ENCODE assay signal across 8 mouse cellular contexts in the genomic region with DNA sequence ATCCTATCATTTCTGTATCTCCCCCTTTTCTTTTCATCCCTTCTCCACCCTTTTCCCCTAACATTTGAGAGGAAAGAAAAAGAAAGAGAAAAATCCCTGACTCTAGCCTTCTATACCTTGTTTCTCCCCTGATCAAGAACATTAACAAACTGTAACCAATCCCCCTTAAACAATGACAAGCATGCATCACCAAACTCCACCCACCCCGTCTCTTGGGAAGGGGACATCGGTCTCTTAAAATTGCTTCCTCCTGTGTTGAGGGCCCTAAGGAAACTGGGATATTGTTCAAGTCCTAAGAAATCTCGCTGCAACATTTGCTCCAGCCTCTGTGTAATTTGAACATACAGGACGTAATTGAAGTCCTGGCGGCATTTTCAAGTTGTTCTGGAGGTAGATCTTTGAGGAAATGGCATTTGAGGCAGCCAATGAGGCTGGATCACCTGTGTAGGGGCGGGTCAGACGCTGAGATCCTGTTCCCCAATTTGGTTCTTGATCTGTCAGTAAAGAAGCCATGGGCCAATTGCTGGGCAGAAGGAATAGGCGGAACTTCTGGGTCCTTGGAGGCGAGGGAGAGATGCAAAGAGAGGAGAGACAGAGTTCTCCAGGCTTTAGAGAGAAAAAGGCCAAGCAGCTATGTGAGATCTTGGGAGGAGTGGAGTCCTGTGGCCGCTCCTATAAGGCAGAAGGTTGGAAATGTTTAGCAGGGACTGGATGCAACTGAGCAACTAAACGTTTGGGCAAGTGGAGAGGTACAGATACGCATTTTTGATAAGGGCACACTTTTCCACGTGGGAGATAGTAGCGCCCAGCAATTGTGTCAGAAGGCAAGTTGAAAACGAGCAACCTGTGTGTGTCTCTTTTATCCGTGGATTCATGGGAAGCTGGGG. TPM values are rescaled to one million over a fixed set of nuclear protein-coding genes. Genes with fewer than 3 reads are reported as not detected.
DNase-seq lines count a peak whose midpoint lies in the region; ATAC-seq and TF ChIP-seq lines count a peak whose summit lies in the region.

No protein-coding gene starts in this region.

- H3K27me3 ChIP-seq in intestine, embryonic 15.5 days (replicated peaks): no peaks in the 10 kb centered on the region

- no peaks in the 10 kb centered on the region for H3K9me3 ChIP-seq in intestine, embryonic 15.5 days

- intact Hi-C loops in gastrocnemius, adult 2 months (cut with DNase I): no loop called here
- intact Hi-C loops in left cerebral cortex, postnatal 14 days (cut with DNase I): loop anchor here (5.0 kb wide), 1 partner anchor 38 kb away; no protein-coding TSS in a partner anchor

- WGBS in intestine, embryonic 15.5 days: 1% methylated on average over 16 of the region's 16 CpGs

- TF ChIP-seq CTCF in gastrocnemius, adult 2 months (IDR thresholded peaks at IDR 0.05): no peak

- ATAC-seq in intestine, embryonic 15.5 days: peak; percentile 94
- ATAC-seq in megakaryocyte progenitor cell, adult 5-6 weeks (replicated peaks; ENCODE audit: poor library complexity): peak; percentile 83

- DNase-seq in gastrocnemius, adult 2 months: peak; percentile 65
- no peak for DNase-seq in gastrocnemius, postnatal 4 days (ENCODE audit: low spot score in 2 of 2)
- DNase-seq in embryo, embryonic 11 days: peak; percentile 89
- peak; percentile 70 for DNase-seq in gonadal fat pad, adult 2 months (ENCODE audit: low read depth)
- DNase-seq in left cerebral cortex, postnatal 14 days (ENCODE audit: low spot score in 2 of 2): peak; percentile 89 to 93
- DNase-seq in skeletal muscle tissue, adult 2 months (ENCODE audit: low read depth, low spot score): peak; percentile 51

- peak overlapping the region; percentile 46 for H3K4me3 ChIP-seq in gastrocnemius, adult 2 months
- H3K4me3 ChIP-seq in intestine, embryonic 15.5 days (replicated peaks): peak overlapping the region; percentile 42

- no peaks in the 10 kb centered on the region for H3K36me3 ChIP-seq in intestine, embryonic 15.5 days

- H3K9ac ChIP-seq in intestine, embryonic 15.5 days: peak overlapping the region; percentile 46

- H3K4me2 ChIP-seq in intestine, embryonic 15.5 days (replicated peaks): peak overlapping the region; percentile 76

- H3K27ac ChIP-seq in gastrocnemius, adult 2 months: no peak overlapping the region
- no peak overlapping the region for H3K27ac ChIP-seq in intestine, embryonic 15.5 days

- peaks cover 5% of the 10 kb centered on the region for H3K4me1 ChIP-seq in intestine, embryonic 15.5 days (replicated peaks)

RNA-seq across cellular contexts. Expression of gene Fam213b, which starts 5.5 kb away (rescaled TPM):
- total RNA-seq in gastrocnemius, adult 2 months (2021): 100 to 1,000 TPM in 1 of 2 experiments, 10 to 100 TPM in 1; 67.9 to 100 TPM
- 100 to 1,000 TPM; 100 to 112 TPM for total RNA-seq in gastrocnemius, postnatal 4 days (2021)
- 54.8 and 120 TPM in 2 replicates for polyA plus RNA-seq in gonadal fat pad, adult 2 months (2012; rRNA removed)
- polyA plus RNA-seq in intestine, embryonic 15.5 days (2015; fragmentation: Nextera tagmentation; extraction: Ambion mirVana): 32.0 and 37.2 TPM in 2 replicates
- 10 to 100 TPM; 33.4 to 34.0 TPM for total RNA-seq in left cerebral cortex, postnatal 14 days (2021)
- total RNA-seq in megakaryocyte progenitor cell, adult 5-6 weeks (2015): 5.0 and 5.6 TPM in 2 replicates
- 1.8 and 5.6 TPM in 2 replicates for total RNA-seq in megakaryocyte progenitor cell, adult 5-6 weeks (2017)

RNA-seq across cellular contexts. Expression of gene Tnfrsf14, which starts 23.9 kb away (rescaled TPM):
- 1 to 10 TPM; 1.1 to 2.5 TPM for total RNA-seq in gastrocnemius, adult 2 months (2021)
- 1 to 10 TPM; 3.2 to 4.3 TPM for total RNA-seq in gastrocnemius, postnatal 4 days (2021)
- 16.2 and 18.6 TPM in 2 replicates for polyA plus RNA-seq in gonadal fat pad, adult 2 months (2012; rRNA removed)
- 3.0 and 3.6 TPM in 2 replicates for polyA plus RNA-seq in intestine, embryonic 15.5 days (2015; fragmentation: Nextera tagmentation; extraction: Ambion mirVana)
- 1 to 10 TPM; 1.3 to 1.6 TPM for total RNA-seq in left cerebral cortex, postnatal 14 days (2021)
- total RNA-seq in megakaryocyte progenitor cell, adult 5-6 weeks (2015): 68.4 and 89.8 TPM in 2 replicates
- total RNA-seq in megakaryocyte progenitor cell, adult 5-6 weeks (2017): 58.3 and 68.2 TPM in 2 replicates

RNA-seq across cellular contexts. Expression of gene Mmel1, which starts 35.0 kb away (rescaled TPM):
- not detected for total RNA-seq in gastrocnemius, adult 2 months (2021)
- under 1 TPM; 0.34 to 0.62 TPM for total RNA-seq in gastrocnemius, postnatal 4 days (2021)
- polyA plus RNA-seq in gonadal fat pad, adult 2 months (2012; rRNA removed): 0.32 and 0.56 TPM in 2 replicates
- 0.20 and 0.34 TPM in 2 replicates for polyA plus RNA-seq in intestine, embryonic 15.5 days (2015; fragmentation: Nextera tagmentation; extraction: Ambion mirVana)
- total RNA-seq in left cerebral cortex, postnatal 14 days (2021): under 1 TPM; 0.24 to 0.30 TPM
- total RNA-seq in megakaryocyte progenitor cell, adult 5-6 weeks (2015): not detected in 2 replicates
- total RNA-seq in megakaryocyte progenitor cell, adult 5-6 weeks (2017): not detected in 2 replicates

RNA-seq across cellular contexts. Expression of gene Hes5, which starts 56.3 kb away (rescaled TPM):
- not detected for total RNA-seq in gastrocnemius, adult 2 months (2021)
- under 1 TPM; 0.49 to 0.67 TPM for total RNA-seq in gastrocnemius, postnatal 4 days (2021)
- 0.32 and 0.69 TPM in 2 replicates for polyA plus RNA-seq in gonadal fat pad, adult 2 months (2012; rRNA removed)
- 1.8 and 2.5 TPM in 2 replicates for polyA plus RNA-seq in intestine, embryonic 15.5 days (2015; fragmentation: Nextera tagmentation; extraction: Ambion mirVana)
- total RNA-seq in left cerebral cortex, postnatal 14 days (2021): 10 to 100 TPM; 32.6 to 48.7 TPM
- total RNA-seq in megakaryocyte progenitor cell, adult 5-6 weeks (2015): 0.64 and 0.67 TPM in 2 replicates
- 0.24 and 4.5 TPM in 2 replicates for total RNA-seq in megakaryocyte progenitor cell, adult 5-6 weeks (2017)

RNA-seq across cellular contexts. Expression of gene Pank4, which starts 59.5 kb away (rescaled TPM):
- total RNA-seq in gastrocnemius, adult 2 months (2021): 10 to 100 TPM; 33.8 to 43.6 TPM
- total RNA-seq in gastrocnemius, postnatal 4 days (2021): 10 to 100 TPM; 27.4 to 29.9 TPM
- 33.1 and 36.1 TPM in 2 replicates for polyA plus RNA-seq in gonadal fat pad, adult 2 months (2012; rRNA removed)
- 34.2 and 36.1 TPM in 2 replicates for polyA plus RNA-seq in intestine, embryonic 15.5 days (2015; fragmentation: Nextera tagmentation; extraction: Ambion mirVana)
- total RNA-seq in left cerebral cortex, postnatal 14 days (2021): 10 to 100 TPM; 31.8 to 33.4 TPM
- 28.0 and 43.9 TPM in 2 replicates for total RNA-seq in megakaryocyte progenitor cell, adult 5-6 weeks (2015)
- total RNA-seq in megakaryocyte progenitor cell, adult 5-6 weeks (2017): 24.6 and 24.8 TPM in 2 replicates

Comparison
In these comparisons a context has a peak if more than half of its experiments do, and no peak if none do; other contexts are left out.
1. DNase-seq: peak in gastrocnemius, adult 2 months (single experiment), embryo, embryonic 11 days (single experiment), gonadal fat pad, adult 2 months (single experiment), left cerebral cortex, postnatal 14 days (2 of 2) and skeletal muscle tissue, adult 2 months (single experiment); none in gastrocnemius, postnatal 4 days (0 of 2).
2. RNA of gene Fam213b, which starts 5.5 kb away (total RNA-seq): 100 to 112 TPM in gastrocnemius, postnatal 4 days, 67.9 to 100 TPM in gastrocnemius, adult 2 months and 33.4 to 34.0 TPM in left cerebral cortex, postnatal 14 days; 1.8 to 5.6 TPM in megakaryocyte progenitor cell, adult 5-6 weeks; every median in the first group is over 4 times any median in the second.
3. RNA of gene Tnfrsf14, which starts 23.9 kb away (total RNA-seq): 58.3 to 89.8 TPM in megakaryocyte progenitor cell, adult 5-6 weeks; 3.2 to 4.3 TPM in gastrocnemius, postnatal 4 days, 1.1 to 2.5 TPM in gastrocnemius, adult 2 months and 1.3 to 1.6 TPM in left cerebral cortex, postnatal 14 days; every median in the first group is over 10 times any median in the second.